ENCODE assay signal across 10 mouse cellular contexts in the genomic region with DNA sequence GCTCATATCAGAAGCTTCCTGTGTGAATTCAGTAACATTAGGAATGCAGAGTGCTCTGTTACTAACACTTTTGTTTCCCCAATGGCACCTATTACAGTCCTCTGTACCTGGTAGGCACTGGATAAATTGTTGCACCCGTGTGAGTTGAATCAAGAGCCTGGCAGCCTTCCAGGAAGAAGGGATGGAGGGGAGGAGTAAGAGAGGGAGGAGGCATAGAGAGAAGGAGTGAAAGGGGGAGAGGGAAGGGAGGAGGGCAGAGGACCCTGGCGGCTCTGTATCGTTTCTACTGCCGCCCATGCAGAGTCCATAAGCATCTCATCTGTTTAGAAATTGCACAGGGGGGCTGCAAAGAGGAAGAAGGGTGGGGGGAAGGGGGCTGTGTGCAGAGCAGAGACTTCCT.
DNase-seq lines count a peak whose midpoint lies in the region; ATAC-seq and TF ChIP-seq lines count a peak whose summit lies in the region.
"Had no signal": no experiment of that assay in that cellular context is flagged by ENCODE, and none has a peak within 500 bp of the region (broad histone marks: within the 10 kb centered on the region; RNA-seq: fewer than 3 reads in every experiment).

No protein-coding gene starts in this region.

- H3K36me3 ChIP-seq in forebrain, embryonic 13.5 days (ENCODE audit: poor library complexity, severe bottlenecking): no peaks in the 10 kb centered on the region
- no peaks in the 10 kb centered on the region for H3K36me3 ChIP-seq in forebrain, embryonic 12.5 days (replicated peaks)
- no peaks in the 10 kb centered on the region for H3K36me3 ChIP-seq in lung, postnatal 0 days (ENCODE audit: insufficient read depth, low read length)
- no peaks in the 10 kb centered on the region for H3K36me3 ChIP-seq in hindbrain, postnatal 0 days (ENCODE audit: insufficient read depth, low read length)
- H3K36me3 ChIP-seq: embryonic facial prominence, embryonic 15.5 days had no signal

- TF ChIP-seq CTCF in lung, postnatal 0 days (IDR thresholded peaks at IDR 0.05): no peak
- no peak for TF ChIP-seq CTCF in hindbrain, postnatal 0 days (IDR thresholded peaks at IDR 0.05; ENCODE audit: low read depth)

- intact Hi-C loops in heart, postnatal 10 days (cut with DNase I): loop anchor here (10.0 kb wide), 1 partner anchor 738 kb away; no protein-coding TSS in a partner anchor

- ATAC-seq in forebrain, embryonic 13.5 days: no peak
- ATAC-seq in forebrain, embryonic 12.5 days (ENCODE audit: low FRiP score): no peak
- ATAC-seq in lung, postnatal 0 days: peak; percentile 39
- ATAC-seq in hindbrain, postnatal 0 days: peak; percentile 44; the same call in 1 of the 2 replicates
- ATAC-seq: inflammation-experienced regulatory T-cells, adult 6 months had no signal

- WGBS in forebrain, embryonic 13.5 days: 24% methylated on average over 4 of the region's 4 CpGs
- WGBS in forebrain, embryonic 12.5 days: 31% methylated on average over 4 of the region's 4 CpGs
- WGBS in lung, postnatal 0 days: 5% methylated on average over 4 of the region's 4 CpGs
- 12% methylated on average over 4 of the region's 4 CpGs for WGBS in hindbrain, postnatal 0 days

- H3K9ac ChIP-seq in forebrain, embryonic 13.5 days: no peak overlapping the region
- no peak overlapping the region for H3K9ac ChIP-seq in forebrain, embryonic 12.5 days
- H3K9ac ChIP-seq in lung, postnatal 0 days (replicated peaks; ENCODE audit: low read depth): no peak overlapping the region
- H3K9ac ChIP-seq in hindbrain, postnatal 0 days (replicated peaks; ENCODE audit: low read length): no peak overlapping the region
- H3K9ac ChIP-seq: embryonic facial prominence, embryonic 15.5 days had no signal

- H3K27ac ChIP-seq in forebrain, embryonic 13.5 days: 0 out of 2 replicates have a peak overlapping the region, but pooled peaks have one; percentile 27
- H3K27ac ChIP-seq in forebrain, embryonic 12.5 days: no peak overlapping the region
- no peak overlapping the region for H3K27ac ChIP-seq in lung, postnatal 0 days (ENCODE audit: low read length)
- no peak overlapping the region for H3K27ac ChIP-seq in hindbrain, postnatal 0 days
- H3K27ac ChIP-seq: embryonic facial prominence, embryonic 15.5 days had no signal

- peak; percentile 16 for DNase-seq in lung, postnatal 0 days (ENCODE audit: low spot score)
- no peak for DNase-seq in lung, postnatal 36 days
- DNase-seq in hindbrain, postnatal 0 days (ENCODE audit: low spot score): no peak
- peak; percentile 8 for DNase-seq in naive thymus-derived CD4-positive, alpha-beta T cell, adult 2 months (ENCODE audit: low read depth)
- no peak for DNase-seq in left cerebral cortex, adult 11 months (ENCODE audit: low spot score)
- DNase-seq in heart, postnatal 10 days: no peak

- H3K9me3 ChIP-seq in forebrain, embryonic 13.5 days (replicated peaks): no peaks in the 10 kb centered on the region
- H3K9me3 ChIP-seq in forebrain, embryonic 12.5 days: no peaks in the 10 kb centered on the region
- no peaks in the 10 kb centered on the region for H3K9me3 ChIP-seq in lung, postnatal 0 days (ENCODE audit: low read length)
- H3K9me3 ChIP-seq in hindbrain, postnatal 0 days (ENCODE audit: low read length): no peaks in the 10 kb centered on the region
- H3K9me3 ChIP-seq: embryonic facial prominence, embryonic 15.5 days had no signal

- peaks cover 14% of the 10 kb centered on the region for H3K4me1 ChIP-seq in forebrain, embryonic 13.5 days
- H3K4me1 ChIP-seq in forebrain, embryonic 12.5 days: peaks cover 12% of the 10 kb centered on the region
- peaks cover 6% of the 10 kb centered on the region; the same call in 1 of the 2 replicates for H3K4me1 ChIP-seq in lung, postnatal 0 days (ENCODE audit: insufficient read depth, low read depth, low read length)
- no peaks in the 10 kb centered on the region for H3K4me1 ChIP-seq in hindbrain, postnatal 0 days (ENCODE audit: insufficient read depth, low read length)

- 0 out of 2 replicates have a peak, but pooled peaks cover 3% of the 10 kb centered on the region for H3K27me3 ChIP-seq in forebrain, embryonic 13.5 days
- H3K27me3 ChIP-seq in forebrain, embryonic 12.5 days: no peaks in the 10 kb centered on the region
- H3K27me3 ChIP-seq in lung, postnatal 0 days (replicated peaks; ENCODE audit: insufficient read depth, low read length): no peaks in the 10 kb centered on the region
- H3K27me3 ChIP-seq in hindbrain, postnatal 0 days (ENCODE audit: insufficient read depth, low read length): no peaks in the 10 kb centered on the region
- H3K27me3 ChIP-seq: embryonic facial prominence, embryonic 15.5 days had no signal

- no peak for TF ChIP-seq EP300 in lung, postnatal 0 days (IDR thresholded peaks at IDR 0.05)

- no peak overlapping the region for H3K4me3 ChIP-seq in forebrain, embryonic 13.5 days
- H3K4me3 ChIP-seq in forebrain, embryonic 12.5 days (replicated peaks): no peak overlapping the region
- H3K4me3 ChIP-seq in lung, postnatal 0 days (ENCODE audit: low read depth, low read length): no peak overlapping the region
- no peak overlapping the region for H3K4me3 ChIP-seq in hindbrain, postnatal 0 days (ENCODE audit: low read length)
- H3K4me3 ChIP-seq: embryonic facial prominence, embryonic 15.5 days had no signal

- no peak overlapping the region for H3K4me2 ChIP-seq in forebrain, embryonic 13.5 days
- no peak overlapping the region for H3K4me2 ChIP-seq in forebrain, embryonic 12.5 days
- 0 out of 2 replicates have a peak overlapping the region, but pooled peaks have one; percentile 3 for H3K4me2 ChIP-seq in lung, postnatal 0 days (replicated peaks; ENCODE audit: low read depth, low read length)
- no peak overlapping the region for H3K4me2 ChIP-seq in hindbrain, postnatal 0 days (ENCODE audit: low read depth, low read length)
- H3K4me2 ChIP-seq: embryonic facial prominence, embryonic 15.5 days had no signal

Comparison
In these comparisons a context has a peak if more than half of its experiments do, and no peak if none do; other contexts are left out.
1. DNase-seq: peak in lung, postnatal 0 days (single experiment) and naive thymus-derived CD4-positive, alpha-beta T cell, adult 2 months (single experiment); none in lung, postnatal 36 days (single experiment), hindbrain, postnatal 0 days (single experiment), left cerebral cortex, adult 11 months (single experiment) and heart, postnatal 10 days (0 of 2).
2. ATAC-seq: peak in lung, postnatal 0 days (single experiment) and hindbrain, postnatal 0 days (single experiment); none in forebrain, embryonic 13.5 days (single experiment) and forebrain, embryonic 12.5 days (single experiment).